Mouse (Mus musculus) cortical plate, adult 2 months (tissue): ENCODE measurements around the gene Ly6c2.

Experiments used
- CTCF ChIP-seq: fragments of 200-500 bp; IDR thresholded peaks from 2 replicates; pipeline ENCODE4 v1.5.1; 2011; ENCODE audit warnings: mild to moderate bottlenecking, control low read depth, low read length; ENCODE audit not compliant: insufficient read depth; ENCODE audit errors: extremely low read depth
- POLR2A ChIP-seq: fragments of 200-500 bp; IDR thresholded peaks from 2 replicates; pipeline ENCODE4 v1.6.1; 2011; ENCODE audit warnings: mild to moderate bottlenecking, low read length, control low read depth; ENCODE audit not compliant: insufficient read depth; ENCODE audit errors: extremely low read depth

- TF ChIP-seq CTCF (no peak), POLR2A (no peak)
Measured at GRCm38 (mm10) chr15:75069965-75070364, 41.8 kb downstream of the Ly6c2 start.
